Mouse (Mus musculus) CD8-positive naive resting alpha-beta T cell, adult 2 months (primary cell): Measurements from ENCODE around the gene Ccl26.
"Not testable (repeated sequence)": the region's sequence is repeated elsewhere in the genome, so short reads cannot be mapped to it uniquely, and the experiment has no call there.

ENCODE experiments used
- DNase-seq, 2 experiments: peaks; one replicate each; pipeline ENCODE4 v3.0.0; 2022; ENCODE audit warnings: low read depth in 2 of 2, low spot score in 2 of 2

Gene Ccl26

DNA sequence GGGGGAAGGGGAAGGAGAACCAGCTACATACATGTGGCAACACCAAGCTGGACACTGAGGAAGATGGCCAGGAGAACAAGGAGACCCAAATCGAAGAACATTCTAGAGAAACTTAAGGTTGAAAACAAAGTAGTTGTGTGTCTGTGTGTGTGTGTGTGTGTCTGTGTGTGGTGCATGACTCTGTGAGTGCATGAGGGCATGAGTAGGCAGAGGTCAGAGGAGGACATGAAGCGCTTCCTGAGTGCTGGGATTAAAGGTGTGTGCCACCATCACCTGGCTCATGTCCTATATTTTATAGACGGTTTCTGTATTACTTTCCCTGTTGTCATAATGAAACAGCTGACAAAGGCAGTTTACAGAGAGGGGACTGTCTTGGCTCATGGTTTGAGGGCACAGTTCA lies at the start of gene Ccl26:
TSS of gene Ccl26 (minus strand) at position 101 of the 400 bp plus-strand sequence.
- no peak for DNase-seq

DNA sequence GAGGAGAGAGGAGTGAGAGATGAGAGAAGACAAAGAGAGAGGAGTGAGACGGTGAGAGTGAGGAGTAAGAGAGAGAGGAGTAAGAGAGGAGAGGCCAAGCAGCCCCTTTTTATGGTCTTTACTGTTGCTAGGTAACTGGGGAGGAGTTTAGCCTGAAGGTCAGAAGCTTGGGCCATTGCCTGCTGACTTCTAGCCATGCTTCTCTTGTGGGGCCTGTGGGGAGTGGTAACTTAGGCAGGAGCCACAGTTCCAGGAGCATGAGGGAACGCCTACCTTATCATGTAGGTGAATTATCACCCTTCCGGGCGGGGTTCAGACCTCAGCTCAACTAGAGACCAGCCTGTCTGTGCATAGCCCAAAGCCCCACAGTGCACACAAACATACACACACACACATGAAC lies 46.4 kb upstream of the Ccl26 start:
- DNase-seq, result no peak

DNA sequence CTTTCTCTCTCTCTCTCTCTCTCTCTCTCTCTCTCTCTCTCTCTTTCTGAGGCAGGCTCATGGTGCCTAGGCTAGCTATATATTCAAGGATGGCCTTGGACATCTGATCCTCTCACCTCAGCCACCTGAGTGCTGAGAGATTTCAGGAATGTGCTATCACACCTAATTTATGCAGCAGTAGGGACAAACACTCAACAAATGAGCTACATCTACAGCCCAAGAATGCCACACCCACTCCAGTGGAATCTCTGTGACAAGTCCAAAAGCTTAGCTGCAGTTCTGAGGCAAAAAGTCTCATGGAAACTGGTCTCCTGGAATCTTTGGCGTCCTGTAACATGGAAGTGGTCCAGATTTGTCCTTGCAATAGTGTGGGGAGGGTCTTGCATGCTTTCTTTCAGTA lies 44.2 kb upstream of the Ccl26 start:
- no peak for DNase-seq

DNA sequence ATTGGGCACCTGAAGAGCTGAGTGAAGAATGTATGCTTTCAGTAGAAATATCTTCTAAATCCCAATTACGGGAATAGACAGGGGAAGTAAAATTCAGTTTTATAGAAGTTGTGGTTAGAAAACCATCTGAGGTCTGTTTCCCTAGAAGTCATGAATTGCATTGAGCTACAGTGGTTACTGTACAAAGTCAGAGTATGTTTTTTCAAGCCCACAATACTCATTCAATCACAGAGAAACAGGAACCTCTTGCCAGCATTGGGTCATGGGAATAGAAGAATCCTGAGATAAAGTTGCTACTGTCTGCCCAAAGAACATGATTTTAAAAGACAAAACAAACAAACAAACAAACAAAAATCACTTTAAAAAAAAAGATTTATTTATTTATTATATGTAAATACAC lies 43.3 kb upstream of the Ccl26 start:
- DNase-seq, result not testable (repeated sequence)

DNA sequence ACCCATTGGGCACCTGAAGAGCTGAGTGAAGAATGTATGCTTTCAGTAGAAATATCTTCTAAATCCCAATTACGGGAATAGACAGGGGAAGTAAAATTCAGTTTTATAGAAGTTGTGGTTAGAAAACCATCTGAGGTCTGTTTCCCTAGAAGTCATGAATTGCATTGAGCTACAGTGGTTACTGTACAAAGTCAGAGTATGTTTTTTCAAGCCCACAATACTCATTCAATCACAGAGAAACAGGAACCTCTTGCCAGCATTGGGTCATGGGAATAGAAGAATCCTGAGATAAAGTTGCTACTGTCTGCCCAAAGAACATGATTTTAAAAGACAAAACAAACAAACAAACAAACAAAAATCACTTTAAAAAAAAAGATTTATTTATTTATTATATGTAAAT lies 41.3 kb upstream of the Ccl26 start:
- not testable (repeated sequence) for DNase-seq

DNA sequence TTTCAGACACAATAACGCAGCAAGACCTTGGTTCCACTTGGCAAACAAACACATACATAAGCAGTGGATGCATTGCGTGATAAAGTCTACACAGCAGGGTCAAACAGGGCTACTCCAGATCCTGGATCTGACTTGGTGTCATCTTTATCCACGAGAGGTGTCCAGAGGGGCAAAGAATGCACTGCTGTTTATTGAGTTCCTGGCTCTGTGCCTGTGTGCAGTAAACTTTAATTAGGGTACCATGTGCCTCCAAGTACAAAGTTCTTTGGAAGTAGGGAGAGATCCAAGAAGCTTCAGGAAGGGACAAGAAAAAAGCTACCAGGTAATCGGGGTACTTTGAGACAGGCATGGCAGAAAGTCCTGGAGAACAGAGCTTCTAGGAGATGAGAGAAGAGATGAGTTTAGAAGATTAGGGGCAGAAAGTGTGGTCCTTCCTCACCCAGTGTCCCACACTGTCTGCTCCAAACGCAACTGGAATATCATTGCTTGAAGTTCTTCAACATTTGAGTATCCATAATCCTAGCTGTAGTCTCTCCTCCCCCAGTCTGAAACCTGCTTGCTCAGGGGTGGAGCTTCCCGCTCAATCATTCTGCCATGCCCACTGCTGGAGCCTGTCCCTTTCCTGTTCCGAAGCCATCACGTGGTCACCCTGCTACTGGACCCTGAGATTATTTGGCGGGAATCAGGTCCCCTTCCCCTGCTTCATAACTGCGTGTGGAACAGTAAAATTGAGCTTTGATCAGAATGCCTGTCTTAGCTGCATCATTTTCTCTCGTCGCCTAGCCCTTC lies 26.8 kb upstream of the Ccl26 start:
- no peak for DNase-seq

DNA sequence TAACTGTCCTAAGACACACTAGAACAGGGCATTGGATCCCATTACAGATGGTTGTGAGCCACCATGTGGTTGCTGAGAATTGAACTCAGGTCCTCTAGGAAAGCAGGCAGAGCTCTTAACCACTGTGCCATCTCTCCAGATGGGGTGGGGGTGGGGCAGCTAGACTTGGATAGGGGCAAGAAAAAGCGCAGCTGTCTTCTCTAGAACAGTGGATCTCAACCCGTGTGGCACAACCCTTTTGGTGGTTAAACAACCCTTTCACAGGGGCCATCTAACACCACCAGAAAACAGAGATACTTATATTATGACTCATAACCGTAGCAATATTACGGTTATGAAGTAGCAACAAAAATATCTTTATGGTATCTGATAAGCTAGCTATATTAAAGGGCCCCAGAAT lies 24.4 kb upstream of the Ccl26 start:
- no peak for DNase-seq

DNA sequence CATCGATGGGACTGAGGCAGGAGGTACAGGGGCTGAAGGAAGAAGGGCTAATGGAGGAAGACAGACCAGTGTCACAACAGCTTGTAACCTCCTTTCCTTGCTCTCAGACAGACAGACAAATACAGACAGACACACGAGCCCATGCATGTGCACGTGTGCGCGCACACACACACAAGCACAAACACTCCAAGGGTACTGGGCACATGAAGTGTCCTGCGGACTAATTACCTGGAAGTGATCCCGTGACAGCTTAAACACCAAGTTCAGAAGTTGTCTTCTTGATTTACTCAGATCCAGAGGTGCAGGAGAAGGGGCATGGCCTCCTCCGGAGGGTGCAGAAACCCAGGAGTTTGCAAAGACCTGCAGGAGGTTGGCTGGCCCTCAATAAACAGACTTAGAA lies 22.3 kb upstream of the Ccl26 start:
- DNase-seq, result no peak

DNA sequence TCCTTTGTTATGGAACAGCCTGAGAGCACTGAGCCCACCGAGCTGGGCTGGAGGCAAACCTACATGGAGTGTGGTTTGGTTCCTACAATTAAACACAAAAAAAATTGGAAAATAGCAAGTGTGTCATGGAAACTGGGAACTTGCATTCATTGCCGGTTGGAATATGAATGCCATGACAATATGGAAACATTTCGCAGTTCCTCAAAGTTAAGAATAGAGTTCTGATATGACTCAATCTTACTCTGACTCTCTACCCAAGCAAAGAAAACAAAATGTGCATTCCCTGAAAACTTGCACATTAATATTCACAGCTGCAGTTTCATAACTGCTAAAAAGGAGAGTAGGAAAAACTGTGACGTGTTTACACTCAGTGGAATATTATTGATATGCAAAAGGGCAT lies 19.0 kb upstream of the Ccl26 start:
- DNase-seq, result no peak

DNA sequence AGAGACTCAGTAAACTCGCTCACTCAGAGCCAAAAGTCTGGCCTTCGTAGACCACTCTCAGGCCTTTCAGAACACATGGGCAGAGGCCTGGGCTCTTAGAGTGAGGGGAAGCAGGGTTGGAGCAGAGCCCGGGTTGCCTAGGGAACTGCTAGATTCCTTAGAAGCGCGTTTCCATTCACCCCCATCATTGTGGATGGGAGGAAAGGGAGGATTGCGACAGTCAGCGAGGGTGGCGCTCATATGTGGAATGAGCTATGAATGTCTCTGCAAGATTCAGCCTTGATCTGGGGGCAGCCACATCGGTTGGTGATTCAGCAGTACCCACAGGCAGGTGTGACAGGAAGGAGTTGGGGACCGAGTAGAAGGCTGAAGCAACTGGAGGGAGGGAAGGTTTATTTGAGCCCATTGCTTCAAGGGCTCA lies 16.0 kb upstream of the Ccl26 start:
- DNase-seq, result no peak

DNA sequence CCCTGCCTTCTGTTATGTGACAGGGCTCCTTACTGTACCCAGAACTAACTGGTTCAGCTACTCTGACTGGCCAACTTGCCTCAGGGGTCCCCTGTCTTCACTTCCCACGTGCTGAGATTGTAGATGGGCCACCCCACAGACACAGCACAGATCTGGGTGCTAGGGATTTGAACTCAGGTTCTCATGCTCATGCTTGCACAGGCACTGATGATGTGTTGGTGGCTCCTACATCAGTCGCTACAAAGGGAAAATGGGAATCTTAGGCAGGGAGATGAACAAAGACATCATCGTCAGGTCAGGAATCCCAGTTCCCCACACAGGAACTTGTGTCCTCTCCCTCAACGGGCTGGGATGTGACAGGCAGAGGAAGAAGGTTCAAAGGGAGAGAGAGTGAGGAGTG lies 12.7 kb upstream of the Ccl26 start:
- DNase-seq, result no peak

DNA sequence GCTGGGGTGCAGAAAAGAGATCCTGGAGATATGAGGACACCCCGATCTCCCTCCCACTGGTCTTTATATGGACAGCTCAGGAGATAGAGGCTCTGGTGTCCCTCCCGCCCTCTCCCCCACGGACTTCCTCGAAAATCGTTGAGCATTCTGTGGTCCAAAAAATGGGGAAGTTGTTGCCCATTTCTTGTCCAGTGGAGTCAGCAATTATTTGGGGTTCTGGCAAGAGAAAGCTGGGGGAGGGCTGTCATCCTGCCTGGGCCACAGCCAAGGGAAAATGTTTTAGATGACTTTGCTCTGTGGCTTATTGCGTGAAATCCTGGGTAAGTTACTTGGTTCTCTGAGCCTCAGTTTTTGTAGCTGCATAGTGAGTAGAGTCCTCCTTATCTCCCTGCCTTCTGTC lies 9.6 kb upstream of the Ccl26 start, which contains the start of gene Ccl24:
TSS of gene Ccl24 (minus strand) at position 44 of the 400 bp plus-strand sequence.
- no peak for DNase-seq

DNA sequence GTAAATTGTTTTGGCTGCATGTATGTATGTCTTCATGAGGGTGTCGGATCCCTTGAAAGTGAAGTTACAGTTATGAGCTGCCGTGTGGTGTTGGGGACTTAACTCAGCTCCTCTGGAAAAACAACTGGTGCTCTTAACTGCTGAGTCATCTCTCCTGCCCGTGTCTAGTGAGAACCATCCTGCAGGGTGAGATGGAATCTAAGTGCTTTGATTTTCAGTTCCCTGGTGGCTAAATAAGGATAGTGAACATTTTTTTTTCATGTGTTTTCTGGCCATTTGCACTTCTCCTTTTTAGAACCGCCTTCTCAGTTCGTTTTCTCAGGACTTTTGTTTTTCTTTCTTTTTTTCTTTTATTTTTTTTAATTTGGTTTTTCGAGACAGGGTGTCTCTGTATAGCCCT lies 5.3 kb upstream of the Ccl26 start:
- no peak for DNase-seq

DNA sequence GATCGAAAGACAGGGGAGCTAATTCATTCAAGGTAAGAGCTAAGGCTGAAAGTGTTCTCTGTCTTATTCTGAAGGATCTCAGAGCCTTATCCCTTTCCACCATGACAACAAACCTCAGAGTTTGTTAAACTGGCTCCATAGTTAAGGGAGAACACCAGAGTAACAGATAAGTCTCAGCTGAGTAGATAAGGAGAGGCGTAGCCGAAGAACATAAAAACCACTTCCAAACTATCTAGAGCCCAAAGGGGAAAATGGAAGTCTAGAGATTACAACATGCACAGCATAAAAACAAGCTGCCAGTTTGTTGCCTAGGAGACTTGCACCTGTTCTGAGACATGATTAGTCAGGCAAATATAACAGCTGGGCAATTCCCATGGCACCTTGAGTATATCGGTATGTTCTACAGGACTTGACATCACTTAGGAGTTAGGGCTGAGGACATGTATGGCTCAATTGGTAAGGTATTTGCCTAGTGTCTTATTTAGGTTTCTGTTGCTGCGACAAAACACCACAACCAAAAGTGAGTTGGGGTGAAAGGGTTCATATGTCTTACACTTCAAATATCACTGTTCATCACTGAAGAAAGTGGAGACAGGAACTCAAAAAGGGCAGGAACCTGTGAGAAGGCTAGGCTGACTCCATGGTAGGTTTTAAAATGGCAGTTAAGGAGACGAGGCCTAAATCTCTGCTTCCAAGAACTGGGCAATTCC lies 4.3 kb upstream of the Ccl26 start:
- DNase-seq, result no peak

DNA sequence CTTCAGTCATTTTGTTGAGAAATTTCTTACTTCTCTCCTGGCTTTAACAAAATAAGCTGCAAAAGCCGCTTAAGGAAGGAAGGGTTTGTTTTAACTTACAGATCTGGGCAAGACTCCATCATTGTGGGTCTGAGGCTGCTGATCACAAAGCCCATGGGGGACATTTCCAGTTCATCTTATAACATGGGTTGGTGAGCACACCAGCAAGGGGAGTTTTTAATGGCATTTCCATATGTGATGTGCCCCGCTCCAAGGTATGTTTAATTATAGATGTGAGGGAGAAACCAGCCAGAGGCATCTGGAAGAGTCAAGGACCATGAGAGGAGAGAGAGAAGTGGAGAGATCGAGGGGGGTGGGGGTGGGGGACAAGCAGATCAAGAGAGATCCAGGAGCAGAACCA lies 5.7 kb downstream of the Ccl26 start:
- no peak for DNase-seq

DNA sequence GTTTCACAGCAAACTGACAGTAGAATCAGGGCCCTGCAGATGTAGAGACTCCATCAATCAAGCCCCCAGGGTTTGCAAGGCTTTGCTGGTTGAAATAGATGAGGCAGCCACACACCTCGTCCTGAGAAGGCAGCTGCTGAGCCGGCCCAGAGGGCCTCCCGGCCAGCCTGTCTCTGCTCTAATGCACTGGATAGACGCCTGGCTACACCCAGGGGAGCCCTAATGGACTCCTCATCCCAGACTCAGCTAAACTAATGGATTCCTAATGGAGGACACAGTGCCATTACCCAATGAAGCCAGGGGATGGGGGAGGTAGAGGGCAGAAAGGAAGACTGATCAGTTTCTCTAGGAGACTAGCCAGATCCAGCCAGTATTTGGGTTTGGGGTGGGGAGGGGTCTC lies 6.3 kb downstream of the Ccl26 start:
- DNase-seq, result no peak

DNA sequence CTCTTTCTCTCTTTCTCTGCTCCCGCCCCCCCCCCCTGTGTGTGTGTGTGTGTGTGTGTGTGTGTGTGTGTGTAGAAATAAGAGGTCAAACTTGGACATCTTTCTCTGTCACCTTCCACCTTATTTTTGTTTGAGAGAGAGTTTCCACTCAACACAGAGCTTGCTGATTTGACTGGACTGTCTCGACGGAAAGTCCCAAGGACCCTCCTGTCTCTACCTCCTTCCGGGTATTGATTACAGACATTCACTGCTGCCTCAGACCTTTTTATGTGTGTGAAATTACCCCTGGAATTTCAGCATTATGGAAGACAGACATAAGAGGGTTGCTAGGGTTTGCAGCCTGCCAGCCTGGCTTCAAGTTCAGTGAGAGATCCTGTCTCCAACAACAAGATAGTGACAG lies 7.1 kb downstream of the Ccl26 start:
- DNase-seq, result no peak

DNA sequence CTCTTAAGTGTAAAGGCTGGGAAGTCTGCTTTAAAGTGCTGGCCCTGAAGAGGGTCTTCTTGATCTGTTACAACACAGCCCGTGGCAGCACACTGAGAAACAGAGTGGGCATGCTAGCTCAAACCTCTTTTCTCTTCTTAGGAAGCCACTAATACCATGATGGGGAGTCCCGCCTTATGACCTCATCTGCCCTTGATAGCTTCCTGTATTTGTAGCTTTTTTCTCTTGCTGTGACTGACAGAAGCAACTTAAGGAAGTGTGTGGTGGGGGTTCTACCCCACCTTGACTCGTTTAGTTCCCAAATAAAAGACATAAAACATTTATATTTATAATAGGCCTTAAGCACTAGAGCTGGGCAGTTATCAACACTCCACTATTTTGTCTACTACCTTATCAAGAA lies 11.8 kb downstream of the Ccl26 start:
- no peak for DNase-seq

DNA sequence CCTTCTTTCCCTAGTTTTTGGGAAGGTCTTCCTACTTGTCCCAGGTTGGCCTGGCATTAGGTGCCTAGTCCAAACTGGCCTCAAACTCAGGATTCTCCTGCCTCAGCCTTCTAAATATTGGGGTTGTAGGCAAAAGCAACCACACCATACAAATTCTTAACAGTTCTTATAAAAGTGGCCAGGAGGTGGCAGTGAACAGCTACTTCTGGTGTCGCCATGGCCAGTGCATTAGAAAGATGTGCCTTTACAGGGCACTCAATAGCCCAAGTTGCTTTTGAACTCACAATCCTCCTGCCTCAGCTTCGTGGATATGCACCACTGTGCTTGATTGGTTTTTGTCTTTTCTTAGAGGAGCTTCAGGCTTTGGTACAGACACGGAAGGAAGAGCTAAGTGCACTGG lies 12.5 kb downstream of the Ccl26 start:
- peak in 1 of 2 experiments; percentile 15 for DNase-seq

DNA sequence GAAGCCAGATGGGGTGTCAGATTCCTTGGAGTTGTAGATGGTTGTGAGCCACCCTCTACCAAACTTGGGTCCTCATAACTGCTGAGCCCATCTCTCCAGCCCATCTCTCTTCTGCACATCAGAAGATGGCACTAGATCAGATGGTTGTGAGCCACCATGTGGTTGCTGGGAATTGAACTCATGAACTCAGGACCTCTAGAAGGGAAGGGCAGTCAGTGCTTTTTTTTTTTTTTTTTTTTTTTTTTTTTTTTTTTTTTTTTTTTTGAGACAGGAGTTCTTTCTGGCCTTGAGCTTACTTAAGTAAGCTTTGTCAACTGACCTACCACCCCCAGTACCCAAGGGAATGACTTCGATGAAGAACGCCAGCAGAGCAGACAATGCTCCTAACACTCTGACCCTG lies 15.4 kb downstream of the Ccl26 start:
- DNase-seq, result no peak

DNA sequence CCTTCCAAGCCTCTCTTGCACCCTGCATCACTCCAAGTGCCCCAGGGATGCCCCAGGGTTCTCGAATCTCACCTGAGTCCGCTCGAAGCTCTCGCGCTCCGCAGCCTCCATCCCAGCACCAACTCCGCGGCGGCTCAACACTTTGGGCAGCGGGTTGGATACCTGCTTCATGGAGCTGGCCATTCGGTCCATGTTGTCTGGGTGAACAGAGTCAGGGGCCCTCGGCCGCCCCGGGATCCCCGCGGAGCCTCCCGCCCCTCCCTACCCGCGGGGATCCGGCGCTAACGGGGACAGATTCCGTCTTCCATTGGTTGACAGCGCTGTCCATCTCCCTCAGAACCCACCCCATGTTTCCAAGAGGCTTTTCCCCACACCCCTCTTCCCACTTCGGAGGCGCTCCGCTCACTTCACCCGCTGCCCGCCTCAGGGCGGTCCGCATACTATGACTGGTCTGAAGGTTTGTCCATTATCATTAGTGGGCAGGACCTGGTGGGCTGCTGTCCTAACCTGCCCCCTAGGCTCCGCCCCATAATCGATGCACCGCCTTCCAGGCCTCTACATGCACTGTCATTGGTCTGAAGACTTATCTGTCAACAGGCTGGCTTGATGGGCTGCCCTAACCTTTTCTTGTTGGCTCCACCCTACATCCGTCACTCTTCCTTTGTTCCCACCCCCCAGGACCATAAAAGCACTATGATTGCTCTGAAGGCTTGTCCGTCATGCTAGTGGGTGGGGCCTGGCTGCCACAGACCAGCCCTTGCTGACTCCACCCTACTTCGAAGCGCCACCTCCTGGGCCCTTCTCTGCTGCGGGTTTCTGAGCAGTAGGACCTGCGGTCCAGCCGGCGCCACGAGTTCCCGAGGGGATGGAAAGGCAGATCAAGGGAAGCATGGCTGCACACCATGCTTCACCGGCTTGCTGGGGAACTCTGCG lies 18.2 kb downstream of the Ccl26 start, which contains the start of gene Hip1:
TSS of gene Hip1 (minus strand) at position 256 of the 933 bp plus-strand sequence.
- DNase-seq, result peak; percentile 89 to 93
